Mouse (Mus musculus): ENCODE measurements around the gene Fbxw11.

- TF ChIP-seq CTCF (IDR thresholded peaks at IDR 0.05; ENCODE audit: borderline replicate concordance, insufficient read depth, low read depth, low read length) (no peak), POLR2A (IDR thresholded peaks at IDR 0.05; ENCODE audit: borderline replicate concordance, insufficient read depth, low read length) (no peak)
Measured at GRCm38 (mm10) chr11:32723287-32723686, 80.8 kb downstream of the Fbxw11 start.

Data from cerebellum, adult 2 months (tissue).